Mouse (Mus musculus): ENCODE measurements around the gene Gar1. TPM values are rescaled to one million over a fixed set of nuclear protein-coding genes. Genes with fewer than 3 reads are reported as not detected.

Gene Gar1
- 10 to 100 TPM; 25.5 to 29.4 TPM for total RNA-seq (2021)

- DNase-seq = peak; percentile 97 to 98
- intact Hi-C loops (cut with DNase I) = loop anchor here (2.0 to 10.0 kb wide), 4 partner anchors 46 to 876 kb away; partner anchors contain the start of genes Casp6, Elovl6 and Ostc
These were observed at the start of gene Gar1 for GRCm38 (mm10) chr3:129831035-129831568. Gene Gar1, minus strand, starts transcription at chr3:129831396.

DNA sequence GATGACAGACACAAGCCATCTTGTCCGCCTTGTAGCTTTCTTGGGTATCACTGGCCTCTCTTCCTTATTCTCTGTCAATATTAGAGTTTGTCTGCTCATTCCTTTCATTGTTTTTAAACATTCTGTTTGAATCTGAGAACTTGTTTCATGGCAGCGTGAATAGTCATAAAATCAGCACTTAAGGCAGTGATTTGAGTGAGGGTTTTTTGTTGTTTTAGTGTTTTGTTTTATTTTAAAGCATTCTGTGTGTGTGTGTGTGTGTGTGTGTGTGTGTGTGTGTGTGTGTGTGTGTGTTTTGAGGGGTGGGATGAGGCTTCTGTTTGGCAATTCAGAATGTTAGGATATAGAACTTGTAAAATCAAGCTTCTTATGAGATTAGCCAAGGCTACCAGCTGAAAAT is 48.7 kb upstream of the Gar1 start:
- intact Hi-C loops (cut with DNase I) = loop anchor here (2.0 kb wide), 1 partner anchor 21 kb away; the partner anchor contains the start of gene Casp6

DNA sequence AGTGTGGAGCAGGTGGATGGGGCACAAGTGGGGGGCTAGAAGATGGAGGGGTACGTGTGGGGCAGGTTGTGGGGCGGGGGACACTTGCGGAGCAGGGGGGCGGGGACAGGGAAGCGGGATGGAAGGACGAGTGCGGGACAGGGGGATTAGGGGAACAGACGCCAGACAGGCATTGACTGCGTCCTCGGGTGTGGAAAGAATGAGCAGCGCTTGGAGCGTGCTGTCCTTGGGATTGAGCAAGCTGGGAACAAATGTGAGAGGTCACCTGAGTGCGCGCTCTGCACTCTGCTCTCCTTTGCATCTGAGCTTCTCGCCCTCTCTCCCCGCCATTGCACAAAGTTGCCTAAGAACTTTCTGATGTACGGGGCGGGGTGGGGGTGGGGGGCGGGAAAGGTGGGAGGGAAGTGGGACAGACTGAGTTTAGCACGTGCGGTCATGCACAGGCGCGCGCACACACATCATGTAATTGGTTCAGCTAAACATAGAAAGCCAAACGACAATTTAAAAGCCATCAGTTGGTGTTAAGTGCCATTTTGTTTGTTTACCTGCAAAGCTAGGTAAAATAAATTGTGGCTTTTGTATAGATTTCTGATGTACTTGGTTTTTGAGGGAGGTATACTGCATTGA is 48.0 kb upstream of the Gar1 start:
- intact Hi-C loops (cut with DNase I) = loop anchor here (2.0 kb wide), 1 partner anchor 22 kb away; the partner anchor contains the start of gene Casp6
- DNase-seq = peak; percentile 42 to 48

More for the DNA sequence above, 48.7 kb upstream of the Gar1 start:
- no peak for DNase-seq

DNA sequence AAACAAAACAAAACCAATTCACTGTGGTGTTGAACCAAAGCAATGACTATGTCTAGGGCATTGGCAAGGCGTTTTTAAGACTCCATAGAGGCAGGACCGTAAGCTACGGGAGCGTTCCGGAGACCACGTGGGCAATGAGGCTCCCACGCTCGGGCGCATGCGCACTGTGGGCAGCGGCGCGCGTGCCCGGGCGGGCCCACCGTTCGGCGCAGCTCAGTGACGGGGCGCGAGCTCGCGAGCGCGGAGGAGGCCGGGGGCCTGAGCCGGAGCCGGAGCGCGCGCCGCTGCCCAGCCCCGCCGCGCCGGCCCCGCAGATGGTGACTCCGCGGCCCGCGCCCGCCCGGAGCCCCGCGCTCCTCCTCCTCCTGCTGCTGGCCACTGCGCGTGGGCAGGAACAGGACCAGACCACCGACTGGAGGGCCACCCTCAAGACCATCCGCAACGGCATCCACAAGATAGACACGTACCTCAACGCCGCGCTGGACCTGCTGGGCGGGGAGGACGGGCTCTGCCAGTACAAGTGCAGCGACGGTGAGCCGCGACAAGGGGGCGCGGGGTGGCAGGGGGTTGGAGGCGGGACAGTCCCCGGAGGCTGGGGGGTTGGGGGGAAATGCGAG is 47.3 kb upstream of the Gar1 start, which contains the start of gene Pla2g12a:
Pla2g12a (plus strand) TSS at position 202 of the 617 bp plus-strand sequence.
- intact Hi-C loops (cut with DNase I) = loop anchor here (2.0 kb wide), 1 partner anchor 22 kb away; the partner anchor contains the start of gene Casp6
- peak; percentile 94 for DNase-seq

- intact Hi-C loops (cut with DNase I) = loop anchor here (2.0 kb wide), 1 partner anchor 47 kb away; the partner anchor contains the start of gene Gar1
- no peak for DNase-seq
These were observed 46.1 kb upstream of the Gar1 start for GRCm38 (mm10) chr3:129877327-129877726.

DNA sequence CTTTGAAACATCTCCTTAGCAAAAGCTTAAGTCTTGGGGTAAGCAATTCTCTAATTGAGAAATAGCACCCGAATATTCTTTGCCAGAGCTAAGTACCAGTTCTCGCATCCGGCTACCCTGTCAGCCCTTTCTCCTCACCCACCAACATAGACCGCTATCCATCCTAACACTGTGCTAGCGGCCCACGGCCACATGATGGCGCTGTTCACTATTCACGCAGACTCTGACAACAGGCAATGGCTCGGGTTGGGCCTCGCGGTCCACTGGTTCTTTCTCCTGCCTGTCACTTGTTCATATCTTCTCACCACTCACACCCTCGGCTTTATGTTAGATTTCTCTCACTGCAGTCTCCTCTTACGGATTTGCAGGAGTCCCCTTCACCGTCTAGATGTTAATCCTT is 32.5 kb upstream of the Gar1 start:
- intact Hi-C loops (cut with DNase I) = loop anchor here (2.0 kb wide), 1 partner anchor 217 kb away; no protein-coding TSS in a partner anchor
- DNase-seq = peak; percentile 32 to 69

DNA sequence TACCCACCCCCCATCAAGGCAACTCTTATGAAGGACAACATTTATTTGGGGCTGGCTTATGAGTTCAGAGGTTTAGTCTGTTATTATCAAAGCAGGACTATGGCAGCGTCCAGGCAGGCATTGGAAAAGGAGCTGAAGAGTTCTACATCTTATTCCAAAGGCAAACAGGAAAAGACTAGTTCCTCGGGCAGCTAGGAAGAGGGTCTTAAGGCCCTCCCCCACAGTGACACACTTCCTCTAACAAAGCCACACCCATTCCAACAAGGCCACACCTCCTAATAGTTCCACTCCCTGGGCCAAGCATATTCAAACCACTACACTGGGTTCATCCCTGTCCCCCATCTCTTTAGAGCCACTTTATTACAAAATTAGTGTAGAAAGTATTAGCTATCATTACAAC is 31.4 kb upstream of the Gar1 start:
- intact Hi-C loops (cut with DNase I) = loop anchor here (2.0 kb wide), 1 partner anchor 218 kb away; no protein-coding TSS in a partner anchor
- no peak for DNase-seq

- DNase-seq = no peak
- intact Hi-C loops (cut with DNase I) = no loop called here
These were observed 15.7 kb upstream of the Gar1 start for GRCm38 (mm10) chr3:129846846-129847245.

- no peak for DNase-seq
- intact Hi-C loops (cut with DNase I) = no loop called here
These were observed 14.7 kb upstream of the Gar1 start for GRCm38 (mm10) chr3:129845868-129846267.

DNA sequence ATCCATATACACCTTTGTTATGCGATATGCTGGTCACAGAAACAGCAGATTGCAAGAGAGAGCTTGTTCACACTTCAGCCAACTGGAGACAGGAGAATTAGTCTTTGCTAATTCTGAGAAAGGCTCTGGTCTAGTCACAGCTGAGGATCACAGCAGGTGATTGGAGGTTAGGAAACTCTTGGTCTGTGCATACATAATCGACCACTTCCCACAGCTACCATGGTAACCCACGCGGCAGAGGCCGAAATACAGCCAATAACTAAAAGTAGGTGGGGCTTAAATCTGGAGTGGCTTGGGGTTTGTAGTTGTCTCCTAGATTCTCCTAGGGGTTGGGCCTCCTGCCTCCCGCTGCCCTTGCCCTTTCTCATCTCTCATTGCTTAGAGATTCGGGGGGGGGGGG is 6.8 kb upstream of the Gar1 start:
- no peak for DNase-seq
- intact Hi-C loops (cut with DNase I) = loop anchor here (10.0 kb wide), 1 partner anchor 303 kb away; the partner anchor contains the start of gene Elovl6

GRCm38 (mm10) chr3:129836965-129837364 is 5.8 kb upstream of the Gar1 start:
- intact Hi-C loops (cut with DNase I) = loop anchor here (10.0 kb wide), 1 partner anchor 302 kb away; the partner anchor contains the start of gene Elovl6

DNA sequence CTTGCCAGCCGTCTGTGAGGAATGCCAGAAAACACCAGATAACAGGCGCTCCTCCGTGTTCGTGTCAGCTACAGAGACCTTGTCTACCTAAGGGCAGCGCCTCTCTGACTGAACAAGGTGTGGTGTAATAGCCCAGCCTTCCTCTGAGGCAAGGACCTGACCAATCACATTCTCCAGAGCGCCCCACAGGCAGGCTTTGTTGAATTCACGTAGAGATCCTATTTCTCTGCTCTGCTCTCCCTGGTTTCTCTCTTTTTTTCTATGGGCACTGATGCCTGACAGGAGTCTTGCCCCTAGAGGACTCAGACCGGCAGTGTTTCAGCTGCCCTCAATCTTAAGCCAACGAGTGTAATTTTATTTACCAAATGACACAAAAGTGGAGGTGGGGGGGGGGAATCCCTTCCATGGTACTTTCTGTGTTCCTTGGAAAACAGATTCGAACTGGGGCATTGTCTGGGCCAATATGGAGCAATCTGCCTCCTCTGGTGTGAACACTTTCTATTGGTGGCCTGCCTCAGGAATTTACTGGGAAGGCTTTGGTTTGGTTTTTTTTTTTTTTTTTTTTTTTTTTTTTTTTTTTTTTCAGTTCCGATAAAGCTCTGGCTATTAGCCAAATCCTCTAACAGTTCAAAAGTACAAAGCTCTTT is 5.0 kb upstream of the Gar1 start:
- intact Hi-C loops (cut with DNase I) = loop anchor here (10.0 kb wide), 1 partner anchor 301 kb away; the partner anchor contains the start of gene Elovl6
- peak in 1 of 2 experiments; percentile 8 for DNase-seq

More at GRCm38 (mm10) chr3:129836965-129837364, 5.8 kb upstream of the Gar1 start:
- no peak for DNase-seq

DNA sequence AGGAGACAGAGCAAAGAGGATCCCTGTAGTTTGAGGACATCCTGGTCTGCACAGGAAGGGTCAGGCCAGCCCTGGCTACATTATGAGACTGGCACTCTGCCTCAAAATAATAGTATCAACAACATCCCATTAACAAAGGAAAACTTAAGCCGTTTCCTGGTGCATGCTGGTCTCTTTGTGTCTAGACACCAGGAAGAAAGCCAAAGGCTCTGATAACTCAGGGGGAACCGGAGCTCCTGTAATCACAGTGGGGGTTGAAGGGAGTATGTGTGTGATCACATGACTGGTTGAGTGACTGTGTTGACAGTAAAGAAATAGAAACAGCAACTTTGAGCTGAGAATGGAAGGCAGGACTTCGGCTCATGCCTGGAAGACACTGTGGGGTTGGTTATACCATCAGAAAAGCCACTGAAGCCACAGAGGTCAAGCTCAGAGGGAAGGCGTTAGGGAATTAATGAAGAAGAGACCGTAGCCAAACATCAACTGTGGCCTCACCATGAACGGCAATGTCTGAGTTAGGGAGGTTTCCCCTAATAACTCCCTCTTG is 4.3 kb upstream of the Gar1 start, which contains the start of gene Cfi:
Cfi (plus strand) TSS at position 497 of the 547 bp plus-strand sequence.
- intact Hi-C loops (cut with DNase I) = loop anchor here (2.0 to 10.0 kb wide), 2 partner anchors 225 to 301 kb away; partner anchors contain the start of genes Elovl6 and Sec24b
- DNase-seq = peak in 1 of 2 experiments; percentile 16

- intact Hi-C loops (cut with DNase I) = loop anchor here (2.0 to 10.0 kb wide), 4 partner anchors 46 to 877 kb away; partner anchors contain the start of genes Casp6, Elovl6 and Ostc
- no peak for DNase-seq
These were observed 570 bp downstream of the Gar1 start for GRCm38 (mm10) chr3:129830626-129831025.

DNA sequence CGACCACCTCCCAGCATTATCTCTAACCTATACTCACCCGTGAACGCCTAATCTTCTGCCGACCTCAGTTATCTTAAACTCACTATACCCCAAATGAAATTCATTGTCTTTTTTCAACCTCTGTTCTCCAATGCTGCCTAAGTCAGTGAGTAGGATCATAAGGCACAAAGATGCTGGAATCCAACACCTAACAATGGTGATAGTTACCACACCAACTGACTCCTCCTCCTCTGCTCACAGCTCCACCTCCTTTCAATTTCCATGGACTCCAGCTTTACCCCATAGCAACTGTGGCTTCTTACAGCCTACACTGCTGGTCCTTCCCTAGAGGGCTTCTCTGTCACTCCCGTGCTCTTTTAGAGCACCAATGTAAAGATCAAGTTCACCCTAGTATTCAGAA is 3.5 kb downstream of the Gar1 start:
- intact Hi-C loops (cut with DNase I) = no loop called here
- no peak for DNase-seq

DNA sequence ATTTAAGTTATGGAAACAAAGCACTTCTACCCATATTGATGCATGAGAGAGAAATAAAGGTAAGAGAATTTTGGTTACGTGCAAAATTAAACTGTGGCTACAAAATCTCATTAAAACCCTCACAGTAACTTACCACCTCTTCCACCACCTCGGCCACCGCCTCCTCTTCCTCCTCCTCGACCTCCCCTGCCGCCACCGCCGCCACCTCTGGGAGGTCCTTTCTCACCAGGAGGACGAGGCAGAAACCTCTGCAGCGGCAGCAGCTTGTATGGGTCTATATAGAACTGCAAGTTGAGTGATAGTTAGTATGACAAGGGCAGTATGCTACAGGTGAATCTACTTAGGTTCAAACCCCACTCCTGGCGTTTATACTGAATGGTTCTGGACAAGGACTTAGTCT is 4.5 kb downstream of the Gar1 start:
- no peak for DNase-seq
- intact Hi-C loops (cut with DNase I) = no loop called here

DNA sequence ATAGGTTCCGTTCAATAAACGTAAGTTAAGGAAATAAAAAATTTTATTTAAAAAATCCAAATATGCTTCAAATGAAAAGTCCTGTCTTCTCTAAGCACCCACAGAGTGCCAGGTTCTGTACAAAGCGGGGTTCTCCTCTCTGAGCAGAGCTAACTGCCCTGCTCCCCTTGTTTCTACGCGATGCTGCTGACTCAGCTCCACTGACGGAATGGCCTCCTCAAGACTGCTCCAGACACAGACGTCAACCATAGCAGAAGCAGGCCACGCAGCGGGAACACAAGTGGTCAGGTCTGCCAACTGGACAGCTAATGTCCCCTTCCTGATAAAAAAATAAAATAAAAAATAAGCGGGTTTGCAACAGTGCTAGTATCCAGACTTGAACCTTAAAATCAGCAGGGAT is 6.3 kb downstream of the Gar1 start:
- intact Hi-C loops (cut with DNase I) = no loop called here
- DNase-seq = no peak

- intact Hi-C loops (cut with DNase I) = no loop called here
- DNase-seq = peak in 1 of 2 experiments; percentile 30
These were observed 7.0 kb downstream of the Gar1 start for GRCm38 (mm10) chr3:129824146-129824545.

DNA sequence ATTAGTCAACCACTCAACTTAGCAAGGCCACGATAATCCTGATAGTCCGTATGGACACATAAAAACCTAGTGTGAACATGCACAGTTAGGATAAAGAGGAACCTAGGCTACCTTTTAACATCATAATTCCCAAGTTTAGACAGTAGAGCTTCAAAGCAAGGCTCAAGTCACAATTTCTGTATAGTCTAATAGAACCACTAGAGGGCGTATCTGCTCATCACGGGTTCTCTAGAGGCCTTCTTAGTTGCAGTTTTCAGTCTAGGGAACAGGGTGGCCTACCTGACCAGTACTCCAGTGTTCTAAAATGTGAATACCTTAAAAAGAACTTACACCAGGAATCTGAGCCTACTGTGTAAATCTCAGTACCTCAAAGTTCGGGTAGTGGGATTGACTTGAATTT is 7.9 kb downstream of the Gar1 start:
- intact Hi-C loops (cut with DNase I) = loop anchor here (2.0 kb wide), 1 partner anchor 256 kb away; no protein-coding TSS in a partner anchor
- no peak for DNase-seq

GRCm38 (mm10) chr3:129822206-129822775 is 8.9 kb downstream of the Gar1 start, which contains the start of gene Rrh:
Gene Rrh, minus strand, starts transcription at chr3:129822587.
- intact Hi-C loops (cut with DNase I) = loop anchor here (2.0 kb wide), 1 partner anchor 257 kb away; no protein-coding TSS in a partner anchor

More at GRCm38 (mm10) chr3:129822206-129822775, 8.9 kb downstream of the Gar1 start, which contains the start of gene Rrh:
- no peak for DNase-seq

Measured in heart, postnatal 10 days (tissue).